Mouse (Mus musculus): Measurements from ENCODE around the gene Nlrp14.
"Not testable (repeated sequence)": the region's sequence is repeated elsewhere in the genome, so short reads cannot be mapped to it uniquely, and the experiment has no call there.

The Nlrp14 gene

GRCm38 (mm10) chr7:107166690-107167089 is at the start of gene Nlrp14:
Gene Nlrp14, plus strand, starts transcription at chr7:107166990.
- no peak for ATAC-seq (ENCODE audit: low TSS enrichment)

- ATAC-seq (ENCODE audit: low TSS enrichment): not testable (repeated sequence)
Measured at GRCm38 (mm10) chr7:107130983-107131382, 35.8 kb upstream of the Nlrp14 start, which contains the start of gene Olfr715. Gene Olfr715, minus strand, starts transcription at chr7:107131083.

GRCm38 (mm10) chr7:107138027-107138426 is 28.8 kb upstream of the Nlrp14 start, which contains the start of gene Olfr716:
Gene Olfr716, plus strand, starts transcription at chr7:107138327.
- ATAC-seq (ENCODE audit: low TSS enrichment): not testable (repeated sequence)

GRCm38 (mm10) chr7:107180406-107180805 is 13.6 kb downstream of the Nlrp14 start:
- no peak for ATAC-seq (ENCODE audit: low TSS enrichment)

- no peak for ATAC-seq (ENCODE audit: low TSS enrichment)
Measured at GRCm38 (mm10) chr7:107201817-107202216, 35.0 kb downstream of the Nlrp14 start.

GRCm38 (mm10) chr7:107207843-107208242 is 41.1 kb downstream of the Nlrp14 start:
- ATAC-seq (ENCODE audit: low TSS enrichment): no peak

GRCm38 (mm10) chr7:107209204-107209860 is 42.5 kb downstream of the Nlrp14 start, which contains the start of gene Rbmxl2:
Gene Rbmxl2, plus strand, starts transcription at chr7:107209445.
- no peak for ATAC-seq (ENCODE audit: low TSS enrichment)

GRCm38 (mm10) chr7:107210126-107210576 is 43.4 kb downstream of the Nlrp14 start:
- ATAC-seq (ENCODE audit: low TSS enrichment): no peak

GRCm38 (mm10) chr7:107215723-107216122 is 48.9 kb downstream of the Nlrp14 start:
- peak; percentile 64; the same call in 1 of the 2 replicates for ATAC-seq (ENCODE audit: low TSS enrichment)

GRCm38 (mm10) chr7:107216845-107217244 is 50.1 kb downstream of the Nlrp14 start:
- ATAC-seq (ENCODE audit: low TSS enrichment): no peak

- no peak for ATAC-seq (ENCODE audit: low TSS enrichment)
Measured at GRCm38 (mm10) chr7:107236854-107237253, 70.1 kb downstream of the Nlrp14 start.

GRCm38 (mm10) chr7:107237498-107237897 is 70.7 kb downstream of the Nlrp14 start:
- ATAC-seq (ENCODE audit: low TSS enrichment): no peak

GRCm38 (mm10) chr7:107241371-107241883 is 74.6 kb downstream of the Nlrp14 start:
- ATAC-seq (ENCODE audit: low TSS enrichment): no peak

Measured in frontal cortex, adult (tissue).